In the genomic region with DNA sequence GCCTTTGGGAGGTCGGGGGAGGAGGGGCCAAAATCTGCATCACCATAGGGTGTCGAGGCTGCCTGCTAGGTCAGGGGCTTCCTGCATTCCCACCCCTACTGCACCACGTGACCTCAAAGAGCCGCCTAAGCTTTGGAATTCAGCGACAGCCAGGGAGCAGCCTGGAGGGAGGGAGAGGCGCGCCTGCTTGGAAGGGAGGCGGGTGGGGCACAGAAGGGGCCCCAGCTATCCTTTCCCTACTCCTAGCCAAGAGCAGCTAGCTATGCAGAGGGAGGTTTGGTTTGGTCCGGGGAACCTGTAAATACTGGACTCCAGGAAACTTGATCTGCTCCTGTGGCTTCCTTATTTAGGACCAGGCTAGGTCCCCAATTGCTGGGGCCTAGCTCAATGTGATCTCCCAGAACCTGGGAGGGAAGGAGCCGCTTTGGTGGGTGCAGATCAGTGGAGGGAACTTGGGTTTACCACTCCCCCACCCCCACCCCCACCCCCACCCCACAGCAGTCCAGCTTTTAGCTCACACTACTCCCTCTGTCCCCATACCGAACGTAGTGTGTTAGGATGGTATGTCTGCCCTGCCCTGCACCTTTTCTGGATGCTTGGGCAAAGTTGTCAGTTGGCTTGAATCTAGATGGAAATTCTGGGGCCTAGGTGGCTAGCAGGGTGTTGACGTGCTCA, we compare ENCODE assay signal across 8 mouse cellular contexts. TPM values are rescaled to one million over a fixed set of nuclear protein-coding genes. Genes with fewer than 3 reads are reported as not detected.
DNase-seq lines count a peak whose midpoint lies in the region; ATAC-seq lines count a peak whose summit lies in the region.

No protein-coding gene starts in this region.

- peak overlapping the region; percentile 32 for H3K4me2 ChIP-seq in embryonic facial prominence, embryonic 14.5 days (ENCODE audit: low read depth, low read length)
- H3K4me2 ChIP-seq in limb, embryonic 13.5 days (replicated peaks) = peak overlapping the region; percentile 51
- peak overlapping the region; percentile 28; the same call in 1 of the 2 replicates for H3K4me2 ChIP-seq in midbrain, embryonic 16.5 days (ENCODE audit: low read length)

- ATAC-seq in embryonic facial prominence, embryonic 14.5 days (ENCODE audit: low read depth) = peak; percentile 95
- peak; percentile 89 for ATAC-seq in limb, embryonic 13.5 days (ENCODE audit: low FRiP score, low read depth)
- ATAC-seq in midbrain, embryonic 16.5 days = peak; percentile 44; the same call in 1 of the 2 replicates

- 6% methylated on average over 12 of the region's 13 CpGs for WGBS in embryonic facial prominence, embryonic 14.5 days
- WGBS in hindbrain, embryonic 10.5 days = 10% methylated on average over 13 of the region's 13 CpGs
- 9% methylated on average over 13 of the region's 13 CpGs for WGBS in limb, embryonic 13.5 days
- WGBS in midbrain, embryonic 16.5 days = 9% methylated on average over 13 of the region's 13 CpGs

- DNase-seq in R1 (ENCODE audit: low read depth, low spot score) = peak; percentile 100
- DNase-seq in embryonic facial prominence, embryonic 14.5 days (ENCODE audit: low spot score) = peak; percentile 95
- DNase-seq in hindbrain, embryonic 10.5 days (ENCODE audit: low spot score) = peak; percentile 87
- no peak for DNase-seq in right cerebral cortex, postnatal 10 days (ENCODE audit: low spot score in 2 of 2)
- no peak for DNase-seq in frontal cortex, postnatal 14 days (ENCODE audit: low spot score in 2 of 2)
- no peak for DNase-seq in T-cell, adult 2 months (ENCODE audit: low spot score)

- H3K27ac ChIP-seq in embryonic facial prominence, embryonic 14.5 days (replicated peaks; ENCODE audit: low read depth, low read length) = peak overlapping the region; percentile 77
- peak overlapping the region; percentile 81 for H3K27ac ChIP-seq in hindbrain, embryonic 10.5 days
- peak overlapping the region; percentile 86 for H3K27ac ChIP-seq in limb, embryonic 13.5 days
- H3K27ac ChIP-seq in midbrain, embryonic 16.5 days (ENCODE audit: low read length) = no peak overlapping the region

- peaks cover 18% of the 10 kb centered on the region for H3K4me1 ChIP-seq in embryonic facial prominence, embryonic 14.5 days (ENCODE audit: control insufficient read depth, insufficient read depth, low read length)
- H3K4me1 ChIP-seq in hindbrain, embryonic 10.5 days (replicated peaks) = peaks cover 41% of the 10 kb centered on the region
- H3K4me1 ChIP-seq in limb, embryonic 13.5 days = peaks cover 39% of the 10 kb centered on the region
- H3K4me1 ChIP-seq in midbrain, embryonic 16.5 days (ENCODE audit: control insufficient read depth, insufficient read depth, low read length) = peaks cover 6% of the 10 kb centered on the region

- no peaks in the 10 kb centered on the region for H3K27me3 ChIP-seq in embryonic facial prominence, embryonic 14.5 days (replicated peaks; ENCODE audit: control insufficient read depth, insufficient read depth, low read length)
- peaks cover 37% of the 10 kb centered on the region for H3K27me3 ChIP-seq in hindbrain, embryonic 10.5 days (ENCODE audit: insufficient read depth, poor library complexity, severe bottlenecking)
- no peaks in the 10 kb centered on the region for H3K27me3 ChIP-seq in limb, embryonic 13.5 days
- H3K27me3 ChIP-seq in midbrain, embryonic 16.5 days (ENCODE audit: control insufficient read depth, insufficient read depth, low read depth, low read length) = no peaks in the 10 kb centered on the region

- H3K9me3 ChIP-seq in embryonic facial prominence, embryonic 14.5 days (ENCODE audit: control insufficient read depth, low read length) = no peaks in the 10 kb centered on the region
- no peaks in the 10 kb centered on the region for H3K9me3 ChIP-seq in hindbrain, embryonic 10.5 days
- H3K9me3 ChIP-seq in limb, embryonic 13.5 days = no peaks in the 10 kb centered on the region
- H3K9me3 ChIP-seq in midbrain, embryonic 16.5 days (replicated peaks; ENCODE audit: control insufficient read depth, low read length, poor library complexity, severe bottlenecking) = no peaks in the 10 kb centered on the region

- no peak overlapping the region for H3K4me3 ChIP-seq in embryonic facial prominence, embryonic 14.5 days (ENCODE audit: low read depth, low read length)
- peak overlapping the region; percentile 40 for H3K4me3 ChIP-seq in hindbrain, embryonic 10.5 days
- 0 out of 2 replicates have a peak overlapping the region, but pooled peaks have one; percentile 5 for H3K4me3 ChIP-seq in limb, embryonic 13.5 days
- no peak overlapping the region for H3K4me3 ChIP-seq in midbrain, embryonic 16.5 days (ENCODE audit: low read depth, low read length)

- 0 out of 2 replicates have a peak overlapping the region, but pooled peaks have one; percentile 21 for H3K9ac ChIP-seq in embryonic facial prominence, embryonic 14.5 days (ENCODE audit: low read depth, low read length)
- H3K9ac ChIP-seq in limb, embryonic 13.5 days = peak overlapping the region; percentile 20; the same call in 1 of the 2 replicates
- H3K9ac ChIP-seq in midbrain, embryonic 16.5 days (ENCODE audit: low read depth, low read length) = 0 out of 2 replicates have a peak overlapping the region, but pooled peaks have one; percentile 25

- no peaks in the 10 kb centered on the region for H3K36me3 ChIP-seq in embryonic facial prominence, embryonic 14.5 days (ENCODE audit: control insufficient read depth, insufficient read depth, low read length)
- no peaks in the 10 kb centered on the region for H3K36me3 ChIP-seq in hindbrain, embryonic 10.5 days
- H3K36me3 ChIP-seq in limb, embryonic 13.5 days = no peaks in the 10 kb centered on the region
- no peaks in the 10 kb centered on the region for H3K36me3 ChIP-seq in midbrain, embryonic 16.5 days (ENCODE audit: control insufficient read depth, insufficient read depth, low read length)

RNA-seq across cellular contexts. Expression of gene Ctdsp2, which starts 6.3 kb away (rescaled TPM):
- 109 and 116 TPM in 2 replicates for polyA plus RNA-seq in embryonic facial prominence, embryonic 14.5 days (2014; fragmentation: Nextera tagmentation; extraction: Ambion mirVana)
- 33.5 and 36.5 TPM in 2 replicates for polyA plus RNA-seq in hindbrain, embryonic 10.5 days (2016; fragmentation: Nextera tagmentation; extraction: Ambion mirVana)
- polyA plus RNA-seq in limb, embryonic 13.5 days (2015; fragmentation: Nextera tagmentation; extraction: Ambion mirVana) = 78.2 and 78.9 TPM in 2 replicates
- 12.0 and 13.5 TPM in 2 replicates for polyA plus RNA-seq in midbrain, embryonic 16.5 days (2015; fragmentation: Nextera tagmentation; extraction: Ambion mirVana)

RNA-seq across cellular contexts. Expression of gene Avil, which starts 28.3 kb away (rescaled TPM):
- 7.8 and 9.0 TPM in 2 replicates for polyA plus RNA-seq in embryonic facial prominence, embryonic 14.5 days (2014; fragmentation: Nextera tagmentation; extraction: Ambion mirVana)
- polyA plus RNA-seq in hindbrain, embryonic 10.5 days (2016; fragmentation: Nextera tagmentation; extraction: Ambion mirVana) = 0.63 and 1.6 TPM in 2 replicates
- polyA plus RNA-seq in limb, embryonic 13.5 days (2015; fragmentation: Nextera tagmentation; extraction: Ambion mirVana) = 0.32 and 0.56 TPM in 2 replicates
- polyA plus RNA-seq in midbrain, embryonic 16.5 days (2015; fragmentation: Nextera tagmentation; extraction: Ambion mirVana) = 1.7 and 2.8 TPM in 2 replicates

RNA-seq across cellular contexts. Expression of gene Tsfm, which starts 58.5 kb away (rescaled TPM):
- polyA plus RNA-seq in embryonic facial prominence, embryonic 14.5 days (2014; fragmentation: Nextera tagmentation; extraction: Ambion mirVana) = 61.0 and 61.3 TPM in 2 replicates
- 91.4 and 97.4 TPM in 2 replicates for polyA plus RNA-seq in hindbrain, embryonic 10.5 days (2016; fragmentation: Nextera tagmentation; extraction: Ambion mirVana)
- 80.8 and 81.1 TPM in 2 replicates for polyA plus RNA-seq in limb, embryonic 13.5 days (2015; fragmentation: Nextera tagmentation; extraction: Ambion mirVana)
- polyA plus RNA-seq in midbrain, embryonic 16.5 days (2015; fragmentation: Nextera tagmentation; extraction: Ambion mirVana) = 61.4 and 67.7 TPM in 2 replicates

Comparison
In these comparisons a context has a peak if more than half of its experiments do, and no peak if none do; other contexts are left out.
1. DNase-seq: peak in R1 (single experiment), embryonic facial prominence, embryonic 14.5 days (single experiment) and hindbrain, embryonic 10.5 days (single experiment); none in right cerebral cortex, postnatal 10 days (0 of 2), frontal cortex, postnatal 14 days (0 of 2) and T-cell, adult 2 months (single experiment).
2. ATAC-seq: peak in every context shown above with its lines; median percentile 95 in embryonic facial prominence, embryonic 14.5 days; 89 in limb, embryonic 13.5 days; 44 in midbrain, embryonic 16.5 days.
3. H3K4me3 ChIP-seq: peak in hindbrain, embryonic 10.5 days (single experiment) and limb, embryonic 13.5 days (single experiment); none in embryonic facial prominence, embryonic 14.5 days (single experiment) and midbrain, embryonic 16.5 days (single experiment).
4. Peak in every context shown above with its lines, with median percentiles within 50 percentile points of each other: H3K4me2 ChIP-seq and H3K9ac ChIP-seq.